Mouse (Mus musculus) G1E (cell line): ENCODE results near the gene Serbp1.

ENCODE experiments used
- CTCF ChIP-seq: IDR thresholded peaks from 2 replicates; pipeline ENCODE4 v1.5.1; 2012; ENCODE audit warnings: low read depth, low read length, inconsistent platforms, mixed read lengths
- GATA1 ChIP-seq: IDR thresholded peaks from 2 replicates; pipeline ENCODE4 v1.6.1; 2012; ENCODE audit warnings: borderline replicate concordance, low read length, inconsistent platforms, mixed read lengths
- POLR2AphosphoS5 ChIP-seq: IDR thresholded peaks from 2 replicates; pipeline ENCODE4 v1.6.1; 2012; ENCODE audit warnings: low read depth, low read length, inconsistent platforms; ENCODE audit not compliant: insufficient replicate concordance
- TAL1 ChIP-seq: conservative IDR thresholded peaks from 2 replicates; pipeline ENCODE4 v1.6.1; 2012; ENCODE audit warnings: low read depth, low read length, inconsistent platforms, mixed read lengths

- TF ChIP-seq CTCF (no peak), POLR2AphosphoS5 (no peak), GATA1 (no peak), TAL1 (no peak)
These were observed 42.8 kb upstream of the Serbp1 start for GRCm38 (mm10) chr6:67195148-67195611.
